Mouse (Mus musculus): ENCODE results near the gene Nuak1. TPM values are rescaled to one million over a fixed set of nuclear protein-coding genes. Genes with fewer than 3 reads are reported as not detected.

Nuak1 gene
- polyA plus RNA-seq, 1 experiment from 2014 or later: 2.6 TPM

- H3K27me3 ChIP-seq (ENCODE audit: control insufficient read depth, insufficient read depth, low read depth, low read length): no peaks in the 10 kb centered on the region
- H3K4me2 ChIP-seq (ENCODE audit: low read depth, low read length): no peak overlapping the region
- peaks cover 75% of the 10 kb centered on the region for H3K4me1 ChIP-seq (replicated peaks; ENCODE audit: control insufficient read depth, insufficient read depth, low read length)
- no peak for ATAC-seq (ENCODE audit: low read depth)
- 0 out of 2 replicates have a peak overlapping the region, but pooled peaks have one; percentile 1 for H3K9ac ChIP-seq (ENCODE audit: low read length)
- 24% methylated on average over 14 of the region's 14 CpGs for WGBS
- H3K36me3 ChIP-seq (ENCODE audit: control insufficient read depth, insufficient read depth, low read length): no peaks in the 10 kb centered on the region
- H3K9me3 ChIP-seq (ENCODE audit: control insufficient read depth, low read length): no peaks in the 10 kb centered on the region
- peak overlapping the region; percentile 48; the same call in 1 of the 2 replicates for H3K27ac ChIP-seq (ENCODE audit: low read length)
- no peak overlapping the region for H3K4me3 ChIP-seq (ENCODE audit: low read length)
Measured at GRCm38 (mm10) chr10:84392027-84392722, 48.2 kb downstream of the Nuak1 start.

DNA sequence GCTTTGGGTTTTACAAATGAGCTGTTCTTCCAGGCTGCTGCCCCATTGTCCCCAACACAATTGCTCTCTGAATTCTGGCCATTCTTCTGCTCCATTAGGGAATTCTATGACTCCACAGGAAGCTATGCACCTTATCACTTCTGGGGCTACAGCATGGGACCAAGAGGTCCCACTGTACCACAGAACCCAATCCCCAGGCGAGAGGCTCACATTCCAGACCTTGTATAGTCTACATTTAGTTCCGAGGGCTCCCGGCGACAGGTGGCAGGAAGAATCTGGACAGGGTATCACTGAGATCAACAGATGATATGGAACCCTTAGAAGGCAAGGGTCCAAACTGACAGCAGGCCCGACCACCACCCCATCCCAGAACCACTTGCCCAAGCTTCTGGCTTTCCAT lies 50.7 kb downstream of the Nuak1 start:
- peaks cover 55% of the 10 kb centered on the region for H3K4me1 ChIP-seq (replicated peaks; ENCODE audit: control insufficient read depth, insufficient read depth, low read length)
- no peak overlapping the region for H3K9ac ChIP-seq (ENCODE audit: low read length)
- no peaks in the 10 kb centered on the region for H3K9me3 ChIP-seq (ENCODE audit: control insufficient read depth, low read length)
- WGBS: 58% methylated on average over 5 of the region's 5 CpGs
- no peak overlapping the region for H3K4me3 ChIP-seq (ENCODE audit: low read length)
- H3K27ac ChIP-seq (ENCODE audit: low read length): peak overlapping the region; percentile 51; the same call in 1 of the 2 replicates
- ATAC-seq (ENCODE audit: low read depth): no peak
- no peaks in the 10 kb centered on the region for H3K36me3 ChIP-seq (ENCODE audit: control insufficient read depth, insufficient read depth, low read length)
- no peak overlapping the region for H3K4me2 ChIP-seq (ENCODE audit: low read depth, low read length)
- no peaks in the 10 kb centered on the region for H3K27me3 ChIP-seq (ENCODE audit: control insufficient read depth, insufficient read depth, low read depth, low read length)

- WGBS: 36% methylated on average over 22 of the region's 22 CpGs
- ATAC-seq (ENCODE audit: low read depth): peak; percentile 81
- H3K9ac ChIP-seq (ENCODE audit: low read length): no peak overlapping the region
Measured at GRCm38 (mm10) chr10:84388357-84389141, 51.8 kb downstream of the Nuak1 start.

GRCm38 (mm10) chr10:84387338-84387737 lies 53.1 kb downstream of the Nuak1 start:
- no peaks in the 10 kb centered on the region for H3K27me3 ChIP-seq (ENCODE audit: control insufficient read depth, insufficient read depth, low read depth, low read length)
- H3K4me3 ChIP-seq (ENCODE audit: low read length): no peak overlapping the region
- H3K4me1 ChIP-seq (replicated peaks; ENCODE audit: control insufficient read depth, insufficient read depth, low read length): peaks cover 51% of the 10 kb centered on the region
- no peak overlapping the region for H3K4me2 ChIP-seq (ENCODE audit: low read depth, low read length)
- no peak for ATAC-seq (ENCODE audit: low read depth)
- no peak overlapping the region for H3K27ac ChIP-seq (ENCODE audit: low read length)
- no peak overlapping the region for H3K9ac ChIP-seq (ENCODE audit: low read length)
- no peaks in the 10 kb centered on the region for H3K9me3 ChIP-seq (ENCODE audit: control insufficient read depth, low read length)
- 53% methylated on average over 4 of the region's 4 CpGs for whole genome bisulfite sequencing
- no peaks in the 10 kb centered on the region for H3K36me3 ChIP-seq (ENCODE audit: control insufficient read depth, insufficient read depth, low read length)

More at GRCm38 (mm10) chr10:84388357-84389141, 51.8 kb downstream of the Nuak1 start:
- no peaks in the 10 kb centered on the region for H3K36me3 ChIP-seq (ENCODE audit: control insufficient read depth, insufficient read depth, low read length)
- H3K4me1 ChIP-seq (replicated peaks; ENCODE audit: control insufficient read depth, insufficient read depth, low read length): peaks cover 53% of the 10 kb centered on the region
- H3K27me3 ChIP-seq (ENCODE audit: control insufficient read depth, insufficient read depth, low read depth, low read length): no peaks in the 10 kb centered on the region
- H3K4me3 ChIP-seq (ENCODE audit: low read length): no peak overlapping the region
- H3K4me2 ChIP-seq (ENCODE audit: low read depth, low read length): no peak overlapping the region
- H3K27ac ChIP-seq (ENCODE audit: low read length): peak overlapping the region; percentile 81
- no peaks in the 10 kb centered on the region for H3K9me3 ChIP-seq (ENCODE audit: control insufficient read depth, low read length)

DNA sequence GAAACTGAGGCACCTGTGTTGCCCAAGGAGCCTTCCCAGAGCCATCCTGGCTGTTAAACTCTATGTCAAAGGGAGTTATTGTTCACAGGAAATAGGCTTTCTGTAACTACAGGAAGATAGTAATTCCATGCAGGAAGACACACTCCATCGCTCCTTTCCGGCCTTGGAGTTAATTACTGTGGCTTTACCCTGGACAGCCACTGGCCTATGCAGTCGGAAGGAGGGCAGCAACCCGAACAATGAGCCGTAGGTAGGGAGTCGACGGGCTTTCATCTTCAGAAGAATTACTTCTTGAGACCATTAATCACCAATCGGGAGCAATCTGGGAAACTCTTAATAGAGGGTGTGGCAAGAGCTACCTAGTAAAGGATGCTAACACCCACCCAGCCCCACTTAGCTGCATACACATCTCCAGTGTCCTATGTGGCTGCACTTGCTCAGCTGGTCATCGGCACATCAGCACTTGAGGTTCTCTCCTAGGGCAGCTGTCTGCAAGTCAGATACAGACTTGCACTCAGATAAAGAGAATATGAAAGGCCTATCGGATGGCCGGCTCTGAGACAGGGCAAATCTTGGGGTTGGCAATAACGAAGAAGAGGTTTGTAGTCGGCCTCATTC lies 53.7 kb downstream of the Nuak1 start:
- no peaks in the 10 kb centered on the region for H3K9me3 ChIP-seq (ENCODE audit: control insufficient read depth, low read length)
- peaks cover 46% of the 10 kb centered on the region for H3K4me1 ChIP-seq (replicated peaks; ENCODE audit: control insufficient read depth, insufficient read depth, low read length)
- no peak overlapping the region for H3K27ac ChIP-seq (ENCODE audit: low read length)
- H3K27me3 ChIP-seq (ENCODE audit: control insufficient read depth, insufficient read depth, low read depth, low read length): no peaks in the 10 kb centered on the region
- no peak for ATAC-seq (ENCODE audit: low read depth)
- 72% methylated on average over 13 of the region's 13 CpGs for WGBS
- H3K36me3 ChIP-seq (ENCODE audit: control insufficient read depth, insufficient read depth, low read length): no peaks in the 10 kb centered on the region
- no peak overlapping the region for H3K9ac ChIP-seq (ENCODE audit: low read length)
- no peak overlapping the region for H3K4me2 ChIP-seq (ENCODE audit: low read depth, low read length)
- H3K4me3 ChIP-seq (ENCODE audit: low read length): no peak overlapping the region

- WGBS: 66% methylated on average over 3 of the region's 3 CpGs
- H3K4me2 ChIP-seq (ENCODE audit: low read depth, low read length): no peak overlapping the region
- no peak overlapping the region for H3K9ac ChIP-seq (ENCODE audit: low read length)
- no peaks in the 10 kb centered on the region for H3K27me3 ChIP-seq (ENCODE audit: control insufficient read depth, insufficient read depth, low read depth, low read length)
- H3K4me3 ChIP-seq (ENCODE audit: low read length): no peak overlapping the region
- H3K9me3 ChIP-seq (ENCODE audit: control insufficient read depth, low read length): no peaks in the 10 kb centered on the region
- no peak overlapping the region for H3K27ac ChIP-seq (ENCODE audit: low read length)
- ATAC-seq (ENCODE audit: low read depth): no peak
- H3K4me1 ChIP-seq (replicated peaks; ENCODE audit: control insufficient read depth, insufficient read depth, low read length): peaks cover 46% of the 10 kb centered on the region
- no peaks in the 10 kb centered on the region for H3K36me3 ChIP-seq (ENCODE audit: control insufficient read depth, insufficient read depth, low read length)
Measured at GRCm38 (mm10) chr10:84386214-84386613, 54.2 kb downstream of the Nuak1 start.

GRCm38 (mm10) chr10:84384761-84385160 lies 55.6 kb downstream of the Nuak1 start:
- Histone ChIP-seq H3K36me3 (ENCODE audit: control insufficient read depth, insufficient read depth, low read length) (no peaks in the 10 kb centered on the region), H3K27ac (ENCODE audit: low read length) (no peak overlapping the region), H3K4me2 (ENCODE audit: low read depth, low read length) (no peak overlapping the region), H3K4me3 (ENCODE audit: low read length) (no peak overlapping the region), H3K9me3 (ENCODE audit: control insufficient read depth, low read length) (no peaks in the 10 kb centered on the region), H3K27me3 (ENCODE audit: control insufficient read depth, insufficient read depth, low read depth, low read length) (no peaks in the 10 kb centered on the region), H3K9ac (ENCODE audit: low read length) (no peak overlapping the region), H3K4me1 (replicated peaks; ENCODE audit: control insufficient read depth, insufficient read depth, low read length) (peaks cover 43% of the 10 kb centered on the region)
- no peak for ATAC-seq (ENCODE audit: low read depth)
- 80% methylated on average over 9 of the region's 9 CpGs for WGBS

- H3K9ac ChIP-seq (ENCODE audit: low read length): no peak overlapping the region
- peak; percentile 92 for ATAC-seq (ENCODE audit: low read depth)
- 6% methylated on average over 17 of the region's 17 CpGs for WGBS
Measured at GRCm38 (mm10) chr10:84382900-84383883, 57.2 kb downstream of the Nuak1 start.

More at GRCm38 (mm10) chr10:84382900-84383883, 57.2 kb downstream of the Nuak1 start:
- Histone ChIP-seq H3K27ac (ENCODE audit: low read length) (peak overlapping the region; percentile 66), H3K4me3 (ENCODE audit: low read length) (no peak overlapping the region), H3K27me3 (ENCODE audit: control insufficient read depth, insufficient read depth, low read depth, low read length) (no peaks in the 10 kb centered on the region), H3K4me2 (ENCODE audit: low read depth, low read length) (peak overlapping the region; percentile 10; the same call in 1 of the 2 replicates), H3K36me3 (ENCODE audit: control insufficient read depth, insufficient read depth, low read length) (0 out of 2 replicates have a peak, but pooled peaks cover 2% of the 10 kb centered on the region), H3K9me3 (ENCODE audit: control insufficient read depth, low read length) (no peaks in the 10 kb centered on the region), H3K4me1 (replicated peaks; ENCODE audit: control insufficient read depth, insufficient read depth, low read length) (peaks cover 33% of the 10 kb centered on the region)
